Mouse (Mus musculus) cerebellum, adult 2 months (tissue): ENCODE measurements around the gene Shc2. TPM values are rescaled to one million over a fixed set of nuclear protein-coding genes. Genes with fewer than 3 reads are reported as not detected.
A peak's percentile ranks its signal among the peaks of the same experiment; 100 is the strongest.

Experiments used
- DNase-seq, 2 experiments: peaks; one replicate each; pipeline ENCODE4 v3.0.0; 2021
- H3K27ac ChIP-seq: fragments of 200-500 bp; 2 replicates; pipeline ENCODE4 v1.5.1; 2012; ENCODE audit warnings: low read length, control low read depth, inconsistent platforms; ENCODE audit not compliant: insufficient read depth
- H3K27me3 ChIP-seq: fragments of 200-500 bp; 2 replicates; pipeline ENCODE4 v1.6.1; 2012; ENCODE audit warnings: inconsistent platforms, mild to moderate bottlenecking, low read length, moderate library complexity; ENCODE audit not compliant: control insufficient read depth, insufficient read depth
- H3K4me1 ChIP-seq: fragments of 200-500 bp; 2 replicates; pipeline ENCODE4 v1.6.1; 2011; ENCODE audit warnings: low read length; ENCODE audit not compliant: control insufficient read depth, insufficient read depth
- H3K4me3 ChIP-seq: fragments of 200-500 bp; replicated peaks from 2 replicates; pipeline ENCODE3; 2011; ENCODE audit warnings: mild to moderate bottlenecking, low read depth, low read length, control low read depth; ENCODE audit not compliant: insufficient read depth
- CTCF ChIP-seq: fragments of 200-500 bp; IDR thresholded peaks from 2 replicates; pipeline ENCODE4 v1.5.1; 2011; ENCODE audit warnings: low read depth, mild to moderate bottlenecking, control low read depth, low read length, moderate library complexity, borderline replicate concordance; ENCODE audit not compliant: insufficient read depth
- POLR2A ChIP-seq: fragments of 200-500 bp; IDR thresholded peaks from 2 replicates; pipeline ENCODE4 v1.6.1; 2011; ENCODE audit warnings: low read length, control low read depth, borderline replicate concordance; ENCODE audit not compliant: insufficient read depth
- WGBS: fragments of 180-500 bp; shearing (Covaris S2); methylation state at CpG from one replicate; pipeline ENCODE4 v1.1.7; 2018; 5-methylcytosine and 5-hydroxymethylcytosine counted together
- polyA plus RNA-seq: library from polyadenylated mRNA; depleted of rRNA; stranded (reverse); fragments of >200 nt; gene quantifications from 2 replicates; pipeline ENCODE4 v1.2.3, GENCODE M21; 2012

The Shc2 gene
- polyA plus RNA-seq, 1 experiment = 30.2 TPM

DNA sequence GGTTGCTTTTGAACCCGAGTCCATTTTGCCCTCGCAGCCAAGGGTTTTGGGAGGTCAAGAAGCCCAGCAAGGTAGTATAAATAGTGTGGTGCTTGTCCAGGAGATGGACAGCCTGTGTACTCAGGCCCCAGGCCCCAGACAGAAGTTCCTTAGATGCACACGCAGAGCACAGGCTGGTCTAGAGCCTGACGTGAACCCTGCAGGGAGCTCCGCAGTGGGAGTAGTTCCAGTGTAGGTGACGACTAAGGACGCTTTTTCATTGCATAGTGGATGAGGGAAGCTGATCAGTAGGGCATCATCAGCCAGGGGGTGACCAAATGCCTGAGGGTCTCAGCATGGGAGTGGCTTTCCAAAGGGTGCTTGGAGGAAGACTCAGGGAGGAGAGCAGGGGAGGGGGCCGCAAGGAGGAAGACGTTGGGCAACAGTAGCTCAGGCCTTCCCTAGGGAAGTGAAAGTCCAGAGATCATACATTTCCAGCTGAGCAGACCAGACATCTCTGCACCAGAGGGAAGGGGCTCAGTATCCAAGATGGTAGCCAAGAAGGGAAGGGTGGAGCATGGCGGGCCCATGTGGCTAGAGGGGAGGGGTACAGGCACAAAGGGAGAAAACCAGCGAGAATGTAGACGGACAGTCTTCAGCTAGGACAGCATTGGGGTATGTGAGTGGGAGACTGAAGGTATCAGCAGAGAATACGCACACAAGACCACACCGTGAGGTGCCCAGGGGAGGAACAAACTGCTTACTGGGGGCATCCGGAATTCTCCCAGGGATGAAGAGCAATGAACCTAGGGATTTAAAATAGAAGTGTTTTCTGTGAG lies 32.6 kb upstream of the Shc2 start:
- DNase-seq = peak in 1 of 2 experiments; percentile 34
- Histone ChIP-seq H3K27ac (peak overlapping the region; percentile 94), H3K27me3 (no peaks in the 10 kb centered on the region), H3K4me1 (peaks cover 11% of the 10 kb centered on the region), H3K4me3 (peak overlapping the region; percentile 75)
- TF ChIP-seq POLR2A = no peak
- no peak for TF ChIP-seq CTCF
- WGBS = 33% methylated on average over 15 of the region's 15 CpGs

DNA sequence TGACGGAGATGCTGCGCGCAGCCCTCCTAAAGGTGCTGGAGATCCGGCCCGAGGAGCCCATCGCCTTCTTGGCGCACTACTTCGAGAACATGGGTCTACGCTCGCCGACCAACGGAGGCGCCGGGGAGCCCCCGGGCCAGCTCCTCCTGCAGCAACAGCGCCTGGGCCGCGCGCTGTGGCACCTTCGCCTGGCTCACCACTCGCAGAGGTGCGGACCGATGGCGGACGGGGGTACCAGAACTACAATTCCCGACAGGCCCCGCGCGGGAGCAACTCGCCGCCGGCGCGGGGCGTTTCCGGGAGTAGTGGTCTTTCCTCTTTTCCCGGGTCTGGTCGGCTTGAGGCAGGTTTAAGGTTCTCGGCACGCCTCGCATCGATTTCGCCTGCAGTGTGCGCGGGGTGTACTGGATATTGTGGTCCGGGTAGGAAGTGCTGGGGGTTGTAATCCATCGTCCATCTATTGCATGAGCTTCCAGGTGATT lies 31.9 kb upstream of the Shc2 start:
- H3K4me1 ChIP-seq = peaks cover 11% of the 10 kb centered on the region
- DNase-seq = peak; percentile 80 to 85
- no peaks in the 10 kb centered on the region for H3K27me3 ChIP-seq
- TF ChIP-seq POLR2A (peak; percentile 15; the same call in 1 of the 2 replicates), CTCF (no peak)
- peak overlapping the region; percentile 75 for H3K4me3 ChIP-seq
- WGBS = under 1% methylated on average over 47 of the region's 47 CpGs
- peak overlapping the region; percentile 94 for H3K27ac ChIP-seq

DNA sequence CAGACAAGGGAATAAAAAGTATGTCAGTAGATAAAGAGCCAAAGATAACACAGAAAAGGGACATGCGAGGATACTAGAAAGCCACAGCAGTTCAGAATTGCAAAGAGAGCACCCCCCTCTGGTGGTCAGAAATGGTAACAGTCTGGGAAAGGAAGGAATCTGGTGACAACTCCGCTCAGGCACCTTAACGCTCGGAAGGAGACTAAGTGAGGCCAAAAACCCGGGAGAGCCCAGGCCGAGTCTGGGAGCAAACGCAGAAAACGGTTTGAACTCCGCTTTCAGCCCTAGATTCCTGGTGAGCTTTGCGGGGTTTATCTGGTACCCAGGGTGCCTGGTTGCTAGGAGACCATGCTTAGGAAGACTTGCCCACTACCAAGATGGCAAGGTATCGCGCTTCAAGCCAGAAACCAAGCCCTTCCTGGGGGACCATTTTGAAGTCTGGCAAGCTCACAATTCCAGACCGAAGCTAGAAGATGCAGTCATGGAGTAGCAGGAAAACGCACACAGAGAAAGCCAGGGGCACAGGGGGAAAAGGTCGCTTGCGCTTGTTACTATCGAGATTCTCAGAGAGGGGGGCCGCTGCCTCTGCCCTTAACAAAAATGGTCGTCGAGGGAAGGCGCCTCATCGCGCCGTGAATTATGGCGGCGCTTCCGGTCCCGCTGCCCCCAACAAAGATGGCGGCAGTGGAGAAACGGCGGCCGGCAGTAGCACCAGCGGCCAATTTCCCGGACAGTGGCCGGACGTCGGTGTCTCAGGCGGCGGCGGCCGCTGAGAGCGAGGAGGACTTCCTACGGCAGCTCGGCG lies 31.3 kb upstream of the Shc2 start, which contains the start of gene Tpgs1:
Tpgs1 (plus strand) TSS at position 599 of the 805 bp plus-strand sequence.
- under 1% methylated on average over 45 of the region's 45 CpGs for WGBS
- H3K4me3 ChIP-seq = peak within 1 kb of the TSS; percentile 75
- peak within 1 kb of the TSS; percentile 94 for H3K27ac ChIP-seq
- H3K4me1 ChIP-seq = peaks cover 11% of the 10 kb centered on the region
- H3K27me3 ChIP-seq = no peaks in the 10 kb centered on the region
- TF ChIP-seq POLR2A = 0 out of 2 replicates have a peak, but pooled peaks have one; percentile 9
- peak; percentile 78 for TF ChIP-seq CTCF
- DNase-seq = peak; percentile 91 to 94

DNA sequence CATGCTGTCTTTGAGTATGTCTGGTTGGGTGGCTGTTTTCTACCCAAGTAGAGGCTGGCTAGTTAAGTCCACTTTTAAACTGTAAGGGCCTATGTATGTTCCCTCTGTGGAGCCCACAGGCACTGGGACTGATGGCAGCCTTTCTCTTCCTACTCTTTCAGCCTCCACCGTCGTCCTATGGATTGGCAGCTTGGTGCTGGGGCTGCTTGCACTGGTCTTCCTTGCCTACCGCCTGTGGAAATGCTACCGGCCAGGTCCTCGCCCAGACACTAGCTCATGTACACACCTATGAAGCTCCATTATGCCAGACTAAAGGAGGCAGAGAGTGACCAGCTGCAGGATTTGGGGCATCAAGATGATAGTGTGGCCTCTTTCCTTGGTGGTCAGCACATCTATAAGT lies 30.4 kb upstream of the Shc2 start:
- Histone ChIP-seq H3K27ac (no peak overlapping the region), H3K4me3 (no peak overlapping the region), H3K4me1 (peaks cover 11% of the 10 kb centered on the region), H3K27me3 (no peaks in the 10 kb centered on the region)
- 82% methylated on average over 5 of the region's 5 CpGs for WGBS
- TF ChIP-seq CTCF (no peak), POLR2A (no peak)
- no peak for DNase-seq

DNA sequence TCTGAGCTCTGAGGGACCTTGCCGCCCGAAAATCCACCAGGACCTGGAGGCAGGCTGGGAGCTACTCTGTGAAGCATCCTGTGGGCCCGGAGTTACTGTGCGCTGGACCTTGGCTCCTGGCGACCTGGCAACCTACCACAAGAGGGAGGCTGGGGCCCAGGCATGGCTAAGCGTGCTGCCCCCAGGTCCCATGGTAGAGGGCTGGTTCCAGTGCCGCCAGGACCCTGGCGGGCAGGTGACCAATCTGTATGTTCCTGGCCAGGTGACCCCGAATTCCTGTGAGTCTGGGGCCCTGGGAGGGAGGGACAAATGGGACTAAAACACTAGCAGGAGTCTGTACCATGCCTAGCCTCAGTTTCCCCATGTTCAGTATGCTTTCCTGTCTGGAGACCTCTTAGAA lies 28.8 kb upstream of the Shc2 start:
- DNase-seq = no peak
- no peak for TF ChIP-seq POLR2A
- TF ChIP-seq CTCF = no peak
- 68% methylated on average over 9 of the region's 9 CpGs for WGBS
- Histone ChIP-seq H3K27me3 (no peaks in the 10 kb centered on the region), H3K27ac (no peak overlapping the region), H3K4me3 (no peak overlapping the region), H3K4me1 (peaks cover 11% of the 10 kb centered on the region)

DNA sequence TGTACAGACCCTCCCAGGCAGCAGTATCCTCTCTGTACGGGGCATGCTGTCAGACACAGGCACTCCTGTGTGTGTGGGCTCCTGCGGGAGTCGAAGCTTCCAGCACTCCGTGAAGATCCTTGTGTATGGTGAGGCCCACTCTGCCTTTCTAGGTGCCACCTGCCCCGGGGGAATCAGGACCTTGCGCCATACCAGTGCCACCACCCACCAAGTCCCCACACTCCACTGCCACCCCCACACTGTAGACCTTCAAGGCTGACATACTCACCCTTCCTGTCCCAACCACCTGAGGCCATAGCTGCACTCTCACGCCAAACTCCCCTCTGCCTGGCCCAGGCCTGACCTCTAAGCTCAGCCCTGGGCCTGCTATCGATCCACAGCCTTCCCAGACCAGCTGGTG lies 27.3 kb upstream of the Shc2 start:
- Histone ChIP-seq H3K27me3 (no peaks in the 10 kb centered on the region), H3K4me3 (no peak overlapping the region), H3K4me1 (peaks cover 4% of the 10 kb centered on the region; the same call in 1 of the 2 replicates), H3K27ac (no peak overlapping the region)
- 83% methylated on average over 8 of the region's 8 CpGs for WGBS
- TF ChIP-seq CTCF (no peak), POLR2A (no peak)
- DNase-seq = no peak

DNA sequence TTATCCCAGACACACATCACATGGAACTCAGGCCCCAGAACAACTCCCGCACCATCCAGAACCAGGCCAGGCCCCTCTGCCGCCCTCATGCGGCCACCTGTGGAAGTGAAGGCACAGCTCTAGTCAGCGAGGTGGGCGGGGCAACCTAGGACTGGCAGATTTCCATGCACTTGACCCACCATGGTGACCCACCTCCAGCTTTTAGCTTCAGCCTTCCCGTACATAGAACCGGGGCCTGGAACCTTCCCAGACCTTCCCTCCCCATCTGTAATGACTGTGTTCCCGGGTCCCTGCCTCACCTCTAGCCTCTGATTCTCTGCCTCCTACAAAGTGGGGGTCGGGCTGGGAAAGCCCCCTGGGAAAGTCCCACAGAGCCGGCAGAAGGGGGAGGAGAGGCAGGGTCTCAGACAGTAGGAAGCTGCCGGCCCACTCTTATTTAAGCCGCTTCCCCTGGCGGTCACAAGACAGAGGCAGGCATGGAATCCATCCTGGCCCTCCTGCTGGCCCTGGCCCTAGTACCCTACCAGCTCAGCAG lies 26.5 kb upstream of the Shc2 start, which contains the start of gene Madcam1:
Madcam1 (plus strand) TSS at position 429 of the 535 bp plus-strand sequence.
- Histone ChIP-seq H3K4me3 (no peak within 1 kb of the TSS), H3K4me1 (peaks cover 4% of the 10 kb centered on the region; the same call in 1 of the 2 replicates), H3K27ac (no peak within 1 kb of the TSS), H3K27me3 (no peaks in the 10 kb centered on the region)
- peak; percentile 88 for TF ChIP-seq CTCF
- no peak for TF ChIP-seq POLR2A
- DNase-seq = peak; percentile 58 to 74
- WGBS = 9% methylated on average over 13 of the region's 13 CpGs
